Mouse (Mus musculus) forebrain, embryonic 15.5 days (tissue): ENCODE measurements at regions not wholly inside any gene's neighbourhood (a gene's known extent, or its start where the extent isn't known, plus 50 kb on each side); places are given as distances from the start of the nearest gene placed in this dataset.

Experiments
- ATAC-seq: fragments of 200-750 bp; cut with Nextera tagmentation; replicated peaks from 2 replicates; pipeline ENCODE4 v1.8.0; 2017; ENCODE audit warnings: mild to moderate bottlenecking, moderate TSS enrichment, moderate library complexity
- H3K27ac ChIP-seq: fragments of 300-500 bp; sonication (generic); replicated peaks from 2 replicates; pipeline ENCODE4 v1.5.1; 2015; ENCODE audit warnings: mild to moderate bottlenecking, inconsistent platforms
- H3K27me3 ChIP-seq: fragments of 300-500 bp; sonication (generic); 2 replicates; pipeline ENCODE4 v1.6.1; 2015; ENCODE audit warnings: inconsistent platforms
- H3K36me3 ChIP-seq: fragments of 300-500 bp; sonication (generic); 2 replicates; pipeline ENCODE4 v1.6.1; 2015; ENCODE audit warnings: mild to moderate bottlenecking, inconsistent platforms
- H3K4me1 ChIP-seq: fragments of 300-500 bp; sonication (generic); 2 replicates; pipeline ENCODE4 v1.6.1; 2015; ENCODE audit warnings: inconsistent platforms
- H3K4me2 ChIP-seq: fragments of 300-500 bp; sonication (generic); replicated peaks from 2 replicates; pipeline ENCODE4 v1.6.1; 2015; ENCODE audit warnings: mild to moderate bottlenecking, inconsistent platforms
- H3K4me3 ChIP-seq: fragments of 300-500 bp; sonication (generic); 2 replicates; pipeline ENCODE4 v1.5.1; 2015; ENCODE audit warnings: mild to moderate bottlenecking, inconsistent platforms
- H3K9ac ChIP-seq: fragments of 300-500 bp; sonication (generic); replicated peaks from 2 replicates; pipeline ENCODE4 v1.6.1; 2015; ENCODE audit warnings: mild to moderate bottlenecking, inconsistent platforms
- H3K9me3 ChIP-seq: fragments of 300-500 bp; sonication (generic); 2 replicates; pipeline ENCODE4 v1.6.1; 2016; ENCODE audit warnings: inconsistent platforms
- WGBS: fragments of 180-500 bp; shearing (Covaris S2); methylation state at CpG from one replicate; pipeline ENCODE4 v1.1.7; 2015; ENCODE audit warnings: mixed read lengths; 5-methylcytosine and 5-hydroxymethylcytosine counted together

DNA sequence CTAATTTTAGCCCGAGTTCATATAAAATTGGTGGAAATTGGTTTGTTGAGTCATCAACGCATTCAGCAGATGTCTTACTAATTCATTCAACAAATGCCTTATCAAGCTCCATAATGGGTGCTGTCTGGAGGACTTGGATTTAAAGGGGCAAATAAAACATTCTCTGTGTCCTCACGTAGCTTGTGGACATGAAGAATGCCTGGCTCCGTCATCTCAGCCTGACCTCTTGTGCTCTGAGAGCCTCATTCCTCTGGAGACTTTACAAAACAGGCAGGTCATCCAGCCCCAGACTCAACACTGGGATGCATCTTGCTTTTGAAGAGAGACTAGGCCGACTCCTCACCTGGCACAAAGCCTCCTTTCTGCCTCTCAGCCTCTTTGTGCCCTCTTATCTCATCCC lies 248.6 kb downstream of the Plpp3 start:
- Histone ChIP-seq H3K9ac (no peak overlapping the region), H3K4me2 (no peak overlapping the region), H3K36me3 (no peaks in the 10 kb centered on the region), H3K27me3 (no peaks in the 10 kb centered on the region), H3K4me1 (no peaks in the 10 kb centered on the region), H3K27ac (no peak overlapping the region), H3K9me3 (no peaks in the 10 kb centered on the region), H3K4me3 (no peak overlapping the region)
- ATAC-seq, result no peak
- WGBS, result 94% methylated on average over 5 of the region's 5 CpGs

DNA sequence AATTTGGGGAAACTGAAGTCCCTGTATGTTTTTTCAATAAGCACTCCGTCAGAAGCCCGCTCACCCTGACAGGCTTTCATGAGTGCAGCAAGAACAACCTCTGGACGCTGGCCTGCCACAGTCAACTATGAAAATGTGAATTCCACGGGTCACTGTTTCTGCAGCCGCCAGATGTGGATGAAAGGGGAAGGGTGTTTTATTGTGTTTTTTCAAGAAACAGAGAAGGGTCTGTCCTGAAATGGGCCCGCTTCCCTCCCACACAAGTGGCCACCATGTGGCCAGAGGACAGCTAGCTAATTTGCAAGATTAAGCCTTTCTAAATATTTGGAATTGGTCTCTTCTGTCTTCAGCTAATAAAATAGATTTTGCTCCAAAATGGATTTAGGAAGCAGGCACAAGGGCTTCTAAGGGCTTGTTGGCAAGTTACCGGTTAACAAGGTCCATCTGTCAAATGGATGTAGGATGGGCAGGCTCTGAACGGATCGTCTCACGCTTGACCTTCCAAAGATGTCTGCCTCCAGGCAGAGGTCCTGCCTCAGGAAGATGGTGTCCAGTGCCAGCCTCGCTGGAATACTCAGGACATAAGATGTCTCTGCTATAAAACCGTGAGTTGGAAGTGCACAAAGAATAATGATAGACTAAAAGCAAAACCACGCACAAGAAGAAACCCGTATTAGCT lies 249.8 kb downstream of the Plpp3 start:
- H3K36me3 ChIP-seq, result no peaks in the 10 kb centered on the region
- 68% methylated on average over 14 of the region's 14 CpGs for WGBS
- no peak overlapping the region for H3K4me2 ChIP-seq
- no peaks in the 10 kb centered on the region for H3K9me3 ChIP-seq
- no peak overlapping the region for H3K27ac ChIP-seq
- H3K27me3 ChIP-seq, result no peaks in the 10 kb centered on the region
- no peak for ATAC-seq
- H3K9ac ChIP-seq, result no peak overlapping the region
- no peaks in the 10 kb centered on the region for H3K4me1 ChIP-seq
- no peak overlapping the region for H3K4me3 ChIP-seq

DNA sequence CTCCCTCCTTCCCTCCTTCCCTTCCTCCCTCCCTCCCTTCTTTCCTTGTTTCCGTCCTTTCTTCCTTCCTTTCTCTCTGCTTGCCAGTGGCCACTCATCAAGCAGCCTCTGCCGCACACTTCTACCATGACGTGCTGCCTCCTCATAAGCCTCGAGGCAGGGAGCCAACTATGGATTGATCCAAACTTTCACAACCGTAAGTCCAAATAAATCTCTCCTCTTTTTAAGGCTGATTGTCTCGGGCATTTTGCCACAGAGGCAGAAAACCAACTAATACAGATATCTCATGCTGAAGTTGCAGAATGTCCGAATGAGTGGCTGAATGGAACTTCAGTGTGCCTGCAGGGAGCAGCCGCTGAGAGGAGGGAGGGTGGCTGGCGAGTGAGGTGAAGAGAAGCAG lies 251.7 kb downstream of the Plpp3 start:
- Histone ChIP-seq H3K4me1 (no peaks in the 10 kb centered on the region), H3K4me2 (no peak overlapping the region)

DNA sequence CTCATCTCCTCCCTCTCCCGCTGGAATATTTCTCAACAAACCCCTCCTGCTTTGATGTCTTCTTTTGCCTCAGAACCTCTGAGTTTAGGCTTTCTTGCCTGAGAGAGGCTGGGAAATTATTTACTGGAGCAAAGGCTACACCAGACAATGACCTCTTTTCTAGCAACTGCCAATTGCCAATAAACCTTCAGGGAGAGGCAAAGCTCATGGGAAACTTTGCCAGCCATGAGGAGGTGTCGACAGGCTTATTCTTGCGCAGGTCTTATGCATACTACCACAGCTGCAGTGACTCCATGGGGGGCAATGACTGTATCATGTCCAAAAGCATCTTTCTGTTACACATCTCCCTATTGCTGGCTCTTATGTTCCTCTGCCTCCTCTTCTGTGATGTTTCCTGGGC lies 260.0 kb downstream of the Plpp3 start:
- Histone ChIP-seq H3K27me3 (no peaks in the 10 kb centered on the region), H3K4me2 (no peak overlapping the region), H3K4me1 (no peaks in the 10 kb centered on the region), H3K4me3 (no peak overlapping the region), H3K9me3 (no peaks in the 10 kb centered on the region), H3K9ac (no peak overlapping the region), H3K27ac (no peak overlapping the region), H3K36me3 (no peaks in the 10 kb centered on the region)
- 93% methylated on average over 3 of the region's 3 CpGs for WGBS
- ATAC-seq, result no peak

More for the DNA sequence above, 251.7 kb downstream of the Plpp3 start:
- no peak overlapping the region for H3K4me3 ChIP-seq
- no peak for ATAC-seq
- H3K9me3 ChIP-seq, result no peaks in the 10 kb centered on the region
- H3K27me3 ChIP-seq, result no peaks in the 10 kb centered on the region
- H3K36me3 ChIP-seq, result no peaks in the 10 kb centered on the region
- 79% methylated on average over 9 of the region's 9 CpGs for WGBS
- no peak overlapping the region for H3K27ac ChIP-seq
- no peak overlapping the region for H3K9ac ChIP-seq

DNA sequence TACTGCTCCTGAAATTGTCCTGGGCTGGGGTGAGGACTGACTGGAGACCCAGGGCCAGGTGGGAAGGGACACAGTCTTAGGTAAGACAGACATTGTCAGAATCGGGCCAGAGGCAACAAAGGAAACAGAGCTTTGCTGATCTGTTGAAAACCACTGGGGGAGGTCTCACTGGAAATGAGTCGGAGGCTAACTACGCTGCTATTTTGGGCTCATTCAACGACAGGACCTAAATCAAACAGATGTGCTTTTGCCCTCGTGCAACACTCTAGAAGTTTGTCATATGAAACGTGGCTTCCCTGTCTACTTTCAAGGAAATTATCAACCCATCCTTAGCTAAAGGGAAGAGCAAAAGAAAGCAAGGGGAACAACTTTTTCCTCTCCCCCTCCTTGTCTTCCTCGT lies 265.3 kb downstream of the Plpp3 start:
- H3K4me1 ChIP-seq, result no peaks in the 10 kb centered on the region
- H3K27ac ChIP-seq, result no peak overlapping the region
- no peak overlapping the region for H3K9ac ChIP-seq
- H3K27me3 ChIP-seq, result no peaks in the 10 kb centered on the region
- no peak overlapping the region for H3K4me2 ChIP-seq
- 81% methylated on average over 7 of the region's 7 CpGs for WGBS
- H3K9me3 ChIP-seq, result no peaks in the 10 kb centered on the region
- no peak overlapping the region for H3K4me3 ChIP-seq
- no peak for ATAC-seq
- H3K36me3 ChIP-seq, result no peaks in the 10 kb centered on the region

GRCm38 (mm10) chr4:105423727-105424201 lies 266.6 kb downstream of the Plpp3 start:
- ATAC-seq, result no peak

GRCm38 (mm10) chr4:105425086-105425485 lies 267.9 kb downstream of the Plpp3 start:
- H3K9ac ChIP-seq, result no peak overlapping the region

More at GRCm38 (mm10) chr4:105423727-105424201, 266.6 kb downstream of the Plpp3 start:
- no peaks in the 10 kb centered on the region for H3K27me3 ChIP-seq
- H3K9ac ChIP-seq, result no peak overlapping the region
- H3K4me3 ChIP-seq, result no peak overlapping the region
- H3K4me2 ChIP-seq, result no peak overlapping the region
- H3K9me3 ChIP-seq, result no peaks in the 10 kb centered on the region
- 87% methylated on average over 3 of the region's 3 CpGs for WGBS
- H3K27ac ChIP-seq, result no peak overlapping the region
- H3K36me3 ChIP-seq, result no peaks in the 10 kb centered on the region
- H3K4me1 ChIP-seq, result no peaks in the 10 kb centered on the region

DNA sequence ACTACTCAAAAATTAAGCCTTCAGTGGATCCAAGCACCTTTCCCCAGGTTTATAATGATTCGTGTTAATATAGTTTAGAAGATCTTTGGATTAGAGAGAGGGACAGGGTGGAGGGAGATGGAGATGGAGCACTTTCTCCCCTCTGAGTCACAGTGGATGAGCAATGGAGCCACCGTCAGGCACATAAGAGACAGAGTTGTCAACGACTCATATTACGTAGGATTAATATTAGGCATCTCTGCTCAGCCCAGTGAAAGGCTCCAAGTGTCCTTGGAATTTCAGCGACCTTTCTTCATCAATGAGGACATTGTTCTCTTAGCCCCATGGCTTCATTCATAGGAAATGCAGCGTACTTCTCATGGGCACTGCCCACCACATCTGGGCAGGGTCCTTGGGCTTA lies 270.4 kb downstream of the Plpp3 start:
- Histone ChIP-seq H3K4me2 (no peak overlapping the region), H3K27ac (no peak overlapping the region), H3K9me3 (no peaks in the 10 kb centered on the region), H3K27me3 (no peaks in the 10 kb centered on the region), H3K9ac (no peak overlapping the region), H3K4me1 (no peaks in the 10 kb centered on the region), H3K4me3 (no peak overlapping the region), H3K36me3 (no peaks in the 10 kb centered on the region)
- ATAC-seq, result no peak
- 73% methylated on average over 6 of the region's 6 CpGs for WGBS

More at GRCm38 (mm10) chr4:105425086-105425485, 267.9 kb downstream of the Plpp3 start:
- Histone ChIP-seq H3K27ac (no peak overlapping the region), H3K4me3 (no peak overlapping the region), H3K27me3 (no peaks in the 10 kb centered on the region), H3K36me3 (no peaks in the 10 kb centered on the region), H3K4me1 (no peaks in the 10 kb centered on the region), H3K4me2 (no peak overlapping the region), H3K9me3 (no peaks in the 10 kb centered on the region)
- ATAC-seq, result no peak
- 58% methylated on average over 6 of the region's 6 CpGs for WGBS

- Histone ChIP-seq H3K4me1 (no peaks in the 10 kb centered on the region), H3K36me3 (no peaks in the 10 kb centered on the region), H3K27ac (no peak overlapping the region), H3K27me3 (no peaks in the 10 kb centered on the region), H3K4me2 (no peak overlapping the region), H3K9ac (no peak overlapping the region), H3K4me3 (no peak overlapping the region), H3K9me3 (no peaks in the 10 kb centered on the region)
- no peak for ATAC-seq
- WGBS, result 93% methylated on average over 6 of the region's 6 CpGs
These were observed 272.4 kb downstream of the Plpp3 start for GRCm38 (mm10) chr4:105429381-105430100.

GRCm38 (mm10) chr4:105432461-105432860 lies 275.3 kb downstream of the Plpp3 start:
- Histone ChIP-seq H3K9me3 (no peaks in the 10 kb centered on the region), H3K4me3 (no peak overlapping the region), H3K9ac (no peak overlapping the region), H3K36me3 (no peaks in the 10 kb centered on the region), H3K4me1 (no peaks in the 10 kb centered on the region), H3K27ac (no peak overlapping the region), H3K4me2 (no peak overlapping the region), H3K27me3 (no peaks in the 10 kb centered on the region)
- WGBS, result 79% methylated on average over 4 of the region's 4 CpGs
- no peak for ATAC-seq

- no peak overlapping the region for H3K4me3 ChIP-seq
- H3K4me1 ChIP-seq, result no peaks in the 10 kb centered on the region
- H3K9me3 ChIP-seq, result no peaks in the 10 kb centered on the region
- no peak overlapping the region for H3K4me2 ChIP-seq
- H3K27me3 ChIP-seq, result no peaks in the 10 kb centered on the region
- H3K9ac ChIP-seq, result no peak overlapping the region
- no peaks in the 10 kb centered on the region for H3K36me3 ChIP-seq
- no peak overlapping the region for H3K27ac ChIP-seq
- WGBS, result 52% methylated on average over 5 of the region's 5 CpGs
- ATAC-seq, result no peak
These were observed 280.0 kb downstream of the Plpp3 start for GRCm38 (mm10) chr4:105437141-105437540.

GRCm38 (mm10) chr4:105449046-105449860 lies 292.1 kb downstream of the Plpp3 start:
- no peaks in the 10 kb centered on the region for H3K9me3 ChIP-seq
- 0 out of 2 replicates have a peak overlapping the region, but pooled peaks have one; percentile 17 for H3K27ac ChIP-seq
- no peaks in the 10 kb centered on the region for H3K27me3 ChIP-seq
- 23% methylated on average over 11 of the region's 11 CpGs for WGBS
- peaks cover 8% of the 10 kb centered on the region; the same call in 1 of the 2 replicates for H3K4me1 ChIP-seq
- H3K9ac ChIP-seq, result no peak overlapping the region
- ATAC-seq, result peak; percentile 46
- H3K4me3 ChIP-seq, result no peak overlapping the region
- no peaks in the 10 kb centered on the region for H3K36me3 ChIP-seq
- H3K4me2 ChIP-seq, result peak overlapping the region; percentile 2; the same call in 1 of the 2 replicates
